Mouse (Mus musculus) CD4-positive, CD25-positive, alpha-beta regulatory T cell, adult 2 months (primary cell): ENCODE measurements around the gene Zbtb11.
A peak's percentile ranks its signal among the peaks of the same experiment; 100 is the strongest.

Experiments
- DNase-seq: peaks from one replicate; pipeline ENCODE4 v3.0.0-alpha.2; 2012; ENCODE audit warnings: low read depth, low spot score

The Zbtb11 gene

GRCm38 (mm10) chr16:55970416-55970815 lies 3.3 kb upstream of the Zbtb11 start:
- DNase-seq = no peak

GRCm38 (mm10) chr16:55971735-55972615 lies 1.7 kb upstream of the Zbtb11 start:
- no peak for DNase-seq

- DNase-seq = peak; percentile 33
Observed at GRCm38 (mm10) chr16:55972626-55973201, 969 bp upstream of the Zbtb11 start.

- DNase-seq = peak; percentile 93
Observed at GRCm38 (mm10) chr16:55974256-55974902, 696 bp downstream of the Zbtb11 start.

- peak; percentile 70 for DNase-seq
Observed at GRCm38 (mm10) chr16:55974903-55975285, 1.2 kb downstream of the Zbtb11 start.

GRCm38 (mm10) chr16:55986001-55986400 lies 12.3 kb downstream of the Zbtb11 start:
- no peak for DNase-seq

GRCm38 (mm10) chr16:55990311-55990710 lies 16.6 kb downstream of the Zbtb11 start:
- no peak for DNase-seq

- DNase-seq = no peak
Observed at GRCm38 (mm10) chr16:55994235-55994634, 20.6 kb downstream of the Zbtb11 start.

- no peak for DNase-seq
Observed at GRCm38 (mm10) chr16:56006798-56007197, 33.1 kb downstream of the Zbtb11 start.

GRCm38 (mm10) chr16:56008862-56009261 lies 35.2 kb downstream of the Zbtb11 start:
- no peak for DNase-seq

GRCm38 (mm10) chr16:56012789-56013743 lies 39.4 kb downstream of the Zbtb11 start:
- no peak for DNase-seq

GRCm38 (mm10) chr16:56014076-56014475 lies 40.4 kb downstream of the Zbtb11 start:
- DNase-seq = no peak

GRCm38 (mm10) chr16:56019660-56020059 lies 46.0 kb downstream of the Zbtb11 start:
- no peak for DNase-seq

- DNase-seq = no peak
Observed at GRCm38 (mm10) chr16:56027854-56028629, 54.4 kb downstream of the Zbtb11 start.

- DNase-seq = peak; percentile 62
Observed at GRCm38 (mm10) chr16:56028722-56029551, 55.3 kb downstream of the Zbtb11 start.

- DNase-seq = peak; percentile 98
Observed at GRCm38 (mm10) chr16:56029661-56030082, 56.0 kb downstream of the Zbtb11 start, which contains the start of gene Pcnp. Gene Pcnp (minus strand): TSS chr16:56029739.

- no peak for DNase-seq
Observed at GRCm38 (mm10) chr16:56034566-56034965, 60.9 kb downstream of the Zbtb11 start.

- DNase-seq = no peak
Observed at GRCm38 (mm10) chr16:56036501-56036900, 62.8 kb downstream of the Zbtb11 start.
